Mouse (Mus musculus) neural tube, embryonic 12.5 days (tissue): Measurements from ENCODE around the gene Rtl8c. TPM values are rescaled to one million over a fixed set of nuclear protein-coding genes. Genes with fewer than 3 reads are reported as not detected.
A peak's percentile ranks its signal among the peaks of the same experiment; 100 is the strongest.
"Not testable (repeated sequence)": the region's sequence is repeated elsewhere in the genome, so short reads cannot be mapped to it uniquely, and the experiment has no call there.

ENCODE experiments used
- ATAC-seq: fragments of 200-750 bp; cut with Nextera tagmentation; 2 replicates; pipeline ENCODE4 v1.8.0; 2017; ENCODE audit warnings: low read depth, mild to moderate bottlenecking, moderate TSS enrichment, moderate library complexity; ENCODE audit not compliant: low FRiP score
- H3K27ac ChIP-seq: fragments of 300-500 bp; sonication (generic); 2 replicates; pipeline ENCODE4 v1.5.1; 2016
- H3K27me3 ChIP-seq: fragments of 300-500 bp; sonication (generic); replicated peaks from 2 replicates; pipeline ENCODE4 v1.6.1; 2016; ENCODE audit warnings: mild to moderate bottlenecking
- H3K36me3 ChIP-seq: fragments of 300-500 bp; sonication (generic); 2 replicates; pipeline ENCODE4 v1.6.1; 2016; ENCODE audit warnings: mild to moderate bottlenecking
- H3K4me1 ChIP-seq: fragments of 300-500 bp; sonication (generic); 2 replicates; pipeline ENCODE4 v1.6.1; 2016
- H3K4me2 ChIP-seq: fragments of 300-500 bp; sonication (generic); replicated peaks from 2 replicates; pipeline ENCODE4 v1.6.1; 2016; ENCODE audit warnings: mild to moderate bottlenecking
- H3K4me3 ChIP-seq: fragments of 300-500 bp; sonication (generic); 2 replicates; pipeline ENCODE4 v1.5.1; 2016
- H3K9ac ChIP-seq: fragments of 300-500 bp; sonication (generic); 2 replicates; pipeline ENCODE4 v1.6.1; 2016; ENCODE audit warnings: mild to moderate bottlenecking
- H3K9me3 ChIP-seq: fragments of 300-500 bp; sonication (generic); 2 replicates; pipeline ENCODE4 v1.6.1; 2016; ENCODE audit warnings: mild to moderate bottlenecking
- WGBS: fragments of 180-500 bp; shearing (Covaris S2); methylation state at CpG from one replicate; pipeline ENCODE4 v1.1.7; 2016; 5-methylcytosine and 5-hydroxymethylcytosine counted together
- polyA plus RNA-seq: library from polyadenylated mRNA; unstranded; fragments of >200 nt; fragmentation: Nextera tagmentation; extraction: Ambion mirVana; gene quantifications from 2 replicates; pipeline ENCODE4 v1.2.1, GENCODE M21; 2016

Gene Rtl8c
- polyA plus RNA-seq, 1 experiment from 2014 or later: 111 TPM

DNA sequence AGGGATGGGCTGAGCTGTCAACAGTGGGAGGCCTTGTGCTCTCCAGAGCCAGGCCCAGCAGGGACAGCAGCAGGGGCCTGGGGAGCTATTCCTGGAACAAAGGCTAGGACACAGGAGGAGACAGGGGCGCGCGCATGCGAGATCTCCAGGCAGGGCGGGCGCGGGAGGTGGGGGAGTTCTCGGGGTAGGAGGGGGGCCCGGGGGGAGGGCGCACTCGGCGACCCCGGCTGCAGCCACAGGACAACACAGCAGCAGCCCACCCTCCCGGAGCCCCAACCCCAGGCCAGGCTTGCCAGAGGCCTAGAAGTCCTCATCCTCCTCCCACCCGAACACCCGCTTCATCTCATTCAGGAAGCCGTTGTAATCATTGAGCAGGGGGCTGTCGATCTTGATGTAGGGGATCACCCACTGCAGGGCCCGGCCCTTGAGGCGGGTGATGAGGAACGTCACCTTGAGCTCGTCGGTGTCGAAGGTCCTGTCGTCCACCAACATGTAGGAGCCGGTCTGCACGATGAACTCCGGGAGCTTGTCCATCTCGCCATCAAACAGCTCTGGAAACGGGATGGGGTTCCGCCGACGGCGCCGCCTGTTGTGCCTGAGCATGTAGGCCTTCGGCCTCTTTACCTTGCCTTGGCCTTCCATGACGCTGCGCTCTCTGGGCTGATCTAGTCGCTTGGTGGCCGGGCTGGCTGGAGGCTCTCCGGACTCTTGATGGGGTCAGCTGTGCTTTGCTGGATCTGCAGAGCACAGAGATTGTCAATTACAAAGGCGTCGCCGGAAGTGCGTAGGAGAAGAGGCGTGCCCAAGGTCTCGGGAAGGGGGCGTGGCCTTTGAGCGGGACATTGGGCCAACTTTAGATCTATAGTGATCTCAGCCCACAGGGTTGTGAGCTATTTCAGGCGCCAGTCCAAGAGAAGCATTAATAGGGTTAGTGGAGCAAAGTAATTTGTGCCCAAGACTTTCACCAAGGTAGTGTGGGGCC is 35.4 kb downstream of the Rtl8c start, which contains the start of gene Rtl8a:
Gene Rtl8a (minus strand): TSS at position 703 of the 982 bp plus-strand sequence.
- H3K4me1 ChIP-seq, H3K9me3 ChIP-seq, H3K27ac ChIP-seq, H3K27me3 ChIP-seq, H3K36me3 ChIP-seq: not testable (repeated sequence)
- 23% methylated on average over 10 of the region's 50 CpGs for WGBS
- 0 out of 2 replicates have a peak within 1 kb of the TSS, but pooled peaks have one; percentile 26 for H3K9ac ChIP-seq
- peak within 1 kb of the TSS; percentile 22 for H3K4me3 ChIP-seq
- ATAC-seq: peak; percentile 95
- peak within 1 kb of the TSS; percentile 50 for H3K4me2 ChIP-seq

DNA sequence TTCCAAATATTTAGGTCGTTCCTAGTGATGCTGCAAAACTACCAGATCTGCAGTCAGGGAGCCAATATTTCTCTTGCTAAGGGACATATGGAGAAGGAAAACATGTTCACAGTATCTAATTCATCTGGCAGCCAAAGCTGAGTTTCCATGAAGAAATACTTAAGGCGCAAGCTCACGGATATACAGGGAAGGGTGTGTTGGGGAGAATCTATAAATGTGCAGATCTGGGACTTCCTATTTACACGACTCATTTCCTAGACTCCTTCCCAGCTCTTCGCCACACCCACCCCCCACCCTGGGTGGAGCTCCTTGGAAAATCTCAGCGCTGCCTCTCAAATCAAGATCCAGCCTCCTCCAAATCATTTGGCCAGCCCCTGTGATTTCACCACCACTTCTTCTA is 38.1 kb downstream of the Rtl8c start:
- H3K4me3 ChIP-seq: no peak overlapping the region
- no peaks in the 10 kb centered on the region for H3K9me3 ChIP-seq
- H3K36me3 ChIP-seq: no peaks in the 10 kb centered on the region
- 73% methylated on average over 6 of the region's 6 CpGs for WGBS
- no peak overlapping the region for H3K27ac ChIP-seq
- no peaks in the 10 kb centered on the region for H3K27me3 ChIP-seq
- no peak overlapping the region for H3K9ac ChIP-seq
- no peak overlapping the region for H3K4me2 ChIP-seq
- H3K4me1 ChIP-seq: no peaks in the 10 kb centered on the region
- no peak for ATAC-seq

DNA sequence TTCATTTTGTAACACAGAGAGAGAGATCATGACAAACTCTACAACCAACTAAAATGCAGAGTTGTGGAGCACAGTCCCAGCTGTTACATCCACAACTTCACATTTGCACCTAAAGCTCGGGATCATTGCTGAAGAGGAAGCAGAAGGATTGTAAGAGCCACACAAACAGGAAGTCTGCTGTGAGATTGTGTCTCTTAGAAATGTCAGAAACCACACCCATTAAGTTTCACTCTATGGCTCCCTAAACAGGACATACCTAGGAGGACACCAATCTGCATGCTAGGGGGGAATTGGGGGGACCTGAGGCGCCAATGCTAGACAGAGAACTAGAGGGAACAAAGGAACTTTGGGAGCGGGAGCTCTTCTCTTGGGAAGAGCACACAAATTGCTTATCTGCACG is 45.1 kb downstream of the Rtl8c start:
- not testable (repeated sequence) for H3K27ac ChIP-seq, H3K27me3 ChIP-seq, ATAC-seq, H3K4me2 ChIP-seq, H3K36me3 ChIP-seq, H3K4me3 ChIP-seq, H3K9ac ChIP-seq, H3K4me1 ChIP-seq, H3K9me3 ChIP-seq
- 65% methylated on average over 4 of the region's 4 CpGs for WGBS

Other genes with a start within 250 kb of the Rtl8c start
- gene Mospd1, start 237.5 kb upstream of the Rtl8c start, polyA plus RNA-seq: 70.9 and 80.5 TPM in 2 replicates
- gene Etd, start 173.1 kb upstream of the Rtl8c start, polyA plus RNA-seq: not detected in 2 replicates
- gene Gm14597, start 947 bp downstream of the Rtl8c start, polyA plus RNA-seq: not detected in 2 replicates
- gene Rtl8a, start 35.6 kb downstream of the Rtl8c start, polyA plus RNA-seq: 146 and 157 TPM in 2 replicates
- gene Rtl8b, start 62.4 kb downstream of the Rtl8c start, polyA plus RNA-seq: 114 and 123 TPM in 2 replicates
- gene 4930502E18Rik, start 116.8 kb downstream of the Rtl8c start, polyA plus RNA-seq: 0.18 and 0.35 TPM in 2 replicates
- gene 1700013H16Rik, start 149.8 kb downstream of the Rtl8c start, polyA plus RNA-seq: 0.15 TPM in 1 of 2 replicates, not detected in the other
- not detected in 2 replicates for gene Zfp36l3, start 168.4 kb downstream of the Rtl8c start, polyA plus RNA-seq
- 0.28 and 0.44 TPM in 2 replicates for gene Xlr, start 189.7 kb downstream of the Rtl8c start, polyA plus RNA-seq